Comparison of ENCODE assay signal across 32 mouse cellular contexts in the genomic region with DNA sequence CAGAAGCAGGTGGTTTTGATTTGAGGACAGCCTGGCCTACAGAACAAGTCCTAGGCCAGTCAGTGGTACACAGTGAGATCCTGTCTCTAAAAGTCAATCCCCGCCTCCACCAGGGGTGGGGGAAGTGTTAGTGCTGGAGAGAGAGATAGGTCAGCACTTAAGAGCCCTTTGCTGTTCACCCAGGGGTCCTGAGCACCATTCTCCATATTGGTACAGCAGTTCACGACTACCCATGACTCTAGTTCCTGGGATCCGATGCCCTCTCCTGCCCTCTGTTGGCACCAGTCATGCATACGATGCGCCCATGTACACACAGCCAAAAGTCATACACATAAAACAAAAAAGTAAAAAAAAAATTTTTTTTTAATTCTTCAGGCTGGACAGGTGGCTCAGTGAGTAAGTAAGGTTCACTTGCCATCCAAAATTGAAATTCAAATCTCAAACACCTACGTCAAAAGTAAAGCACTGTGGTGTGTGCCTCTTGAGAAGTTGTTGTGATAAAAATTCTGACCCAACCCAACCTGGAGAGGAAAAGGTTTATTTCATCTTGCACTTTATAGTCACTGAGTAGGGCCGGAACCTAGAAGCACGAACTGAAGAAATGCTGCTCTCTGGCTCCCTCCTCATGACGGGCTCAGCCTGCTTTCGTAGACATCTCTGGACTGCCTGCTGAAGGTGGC. TPM values are rescaled to one million over a fixed set of nuclear protein-coding genes. Genes with fewer than 3 reads are reported as not detected.
DNase-seq lines count a peak whose midpoint lies in the region; ATAC-seq lines count a peak whose summit lies in the region.
"Had no signal": no experiment of that assay in that cellular context is flagged by ENCODE, and none has a peak within 500 bp of the region (broad histone marks: within the 10 kb centered on the region; RNA-seq: fewer than 3 reads in every experiment).

No protein-coding gene starts in this region.

- H3K27ac ChIP-seq in embryonic facial prominence, embryonic 10.5 days (replicated peaks): no peak overlapping the region
- H3K27ac ChIP-seq in forebrain, embryonic 12.5 days: no peak overlapping the region
- H3K27ac ChIP-seq: embryonic facial prominence, embryonic 15.5 days; forebrain, embryonic 10.5 days; hindbrain, embryonic 13.5 days; limb, embryonic 13.5 days; liver, embryonic 13.5 days; midbrain, embryonic 13.5 days; stomach, embryonic 15.5 days had no signal

- H3K9me3 ChIP-seq in embryonic facial prominence, embryonic 10.5 days: no peaks in the 10 kb centered on the region
- H3K9me3 ChIP-seq in forebrain, embryonic 12.5 days: no peaks in the 10 kb centered on the region
- H3K9me3 ChIP-seq: embryonic facial prominence, embryonic 15.5 days; forebrain, embryonic 10.5 days; hindbrain, embryonic 13.5 days; limb, embryonic 13.5 days; liver, embryonic 13.5 days; megakaryocyte, embryonic 14.5 days; midbrain, embryonic 13.5 days; stomach, embryonic 15.5 days had no signal

- no peaks in the 10 kb centered on the region for H3K27me3 ChIP-seq in embryonic facial prominence, embryonic 10.5 days (replicated peaks; ENCODE audit: low read depth, poor library complexity, severe bottlenecking)
- no peaks in the 10 kb centered on the region for H3K27me3 ChIP-seq in forebrain, embryonic 12.5 days
- H3K27me3 ChIP-seq: embryonic facial prominence, embryonic 15.5 days; hindbrain, embryonic 13.5 days; liver, embryonic 13.5 days; midbrain, embryonic 13.5 days; stomach, embryonic 15.5 days had no signal

- no peak overlapping the region for H3K9ac ChIP-seq in forebrain, embryonic 12.5 days
- H3K9ac ChIP-seq: embryonic facial prominence, embryonic 15.5 days; hindbrain, embryonic 13.5 days; limb, embryonic 13.5 days; liver, embryonic 13.5 days; lung, embryonic 14.5 days; midbrain, embryonic 13.5 days; stomach, embryonic 15.5 days had no signal

- H3K36me3 ChIP-seq in embryonic facial prominence, embryonic 10.5 days (replicated peaks): no peaks in the 10 kb centered on the region
- no peaks in the 10 kb centered on the region for H3K36me3 ChIP-seq in forebrain, embryonic 12.5 days (replicated peaks)
- H3K36me3 ChIP-seq: embryonic facial prominence, embryonic 15.5 days; forebrain, embryonic 10.5 days; hindbrain, embryonic 13.5 days; limb, embryonic 13.5 days; liver, embryonic 13.5 days; midbrain, embryonic 13.5 days; stomach, embryonic 15.5 days had no signal

- WGBS in embryonic facial prominence, embryonic 10.5 days: 83% methylated on average over 10 of the region's 10 CpGs
- 80% methylated on average over 10 of the region's 10 CpGs for WGBS in forebrain, embryonic 12.5 days

- no peak overlapping the region for H3K4me3 ChIP-seq in embryonic facial prominence, embryonic 10.5 days
- no peak overlapping the region for H3K4me3 ChIP-seq in forebrain, embryonic 12.5 days (replicated peaks)
- H3K4me3 ChIP-seq: embryonic facial prominence, embryonic 15.5 days; forebrain, embryonic 10.5 days; hindbrain, embryonic 13.5 days; limb, embryonic 13.5 days; liver, embryonic 13.5 days; megakaryocyte, embryonic 14.5 days; midbrain, embryonic 13.5 days; stomach, embryonic 15.5 days had no signal

- no peak overlapping the region for H3K4me2 ChIP-seq in forebrain, embryonic 12.5 days
- H3K4me2 ChIP-seq: embryonic facial prominence, embryonic 15.5 days; hindbrain, embryonic 13.5 days; limb, embryonic 13.5 days; liver, embryonic 13.5 days; lung, embryonic 14.5 days; midbrain, embryonic 13.5 days; stomach, embryonic 15.5 days had no signal

- peak; percentile 67 for DNase-seq in CD4-positive, CD25-positive, alpha-beta regulatory T cell, adult 2 months (ENCODE audit: low read depth, low spot score)
- DNase-seq in thymus, postnatal 14 days: peak; percentile 50
- DNase-seq in thymus, postnatal 25 days: no peak
- peak; percentile 17 for DNase-seq in embryonic facial prominence, embryonic 10.5 days (ENCODE audit: low spot score)
- DNase-seq in thymus, postnatal 4 days: peak; percentile 63
- no peak for DNase-seq in heart, adult 18-20 months
- DNase-seq: adrenal gland, adult 8-10 months; cerebellum, adult 2 months; cerebellum, postnatal 25 days; embryo, embryonic 11 days; gastrocnemius, postnatal 36 days; heart, postnatal 36 days; kidney, postnatal 36 days; liver, embryonic 13.5 days; lung, embryonic 14.5 days; lung, postnatal 36 days had no signal

- H3K4me1 ChIP-seq in embryonic facial prominence, embryonic 10.5 days: peaks cover 8% of the 10 kb centered on the region
- no peaks in the 10 kb centered on the region for H3K4me1 ChIP-seq in forebrain, embryonic 12.5 days
- H3K4me1 ChIP-seq: embryonic facial prominence, embryonic 15.5 days; hindbrain, embryonic 13.5 days; midbrain, embryonic 13.5 days; stomach, embryonic 15.5 days had no signal

- ATAC-seq in CD4-positive, CD25-positive, alpha-beta regulatory T cell, adult 4 months: no peak
- no peak for ATAC-seq in forebrain, embryonic 12.5 days (ENCODE audit: low FRiP score)
- ATAC-seq: midbrain, embryonic 13.5 days had no signal

RNA-seq across cellular contexts. Expression of gene Timm8a2, which starts 28.1 kb away (rescaled TPM):
- polyA plus RNA-seq in CD4-positive, CD25-positive, alpha-beta regulatory T cell, adult 4 months (2017; shearing (Covaris generic)): not detected
- not detected in 2 replicates for polyA plus RNA-seq in embryonic facial prominence, embryonic 10.5 days (2016; fragmentation: Nextera tagmentation; extraction: Ambion mirVana)
- polyA plus RNA-seq in forebrain, embryonic 12.5 days (2016; fragmentation: Nextera tagmentation; extraction: Ambion mirVana): not detected in 2 replicates
- not detected for total RNA-seq in heart, adult 18-20 months (2021)
- total RNA-seq: adrenal gland, adult 8-10 months; gastrocnemius, postnatal 36 days; heart, adult 8-10 months; heart, postnatal 36 days; left cerebral cortex, postnatal 25 days; monocyte, adult 5-6 weeks had no signal
- polyA plus RNA-seq: embryonic facial prominence, embryonic 15.5 days; forebrain, embryonic 10.5 days; heart, embryonic 14.5 days; hindbrain, embryonic 13.5 days; inflammation-experienced regulatory T-cells, adult 6 months; kidney, embryonic 14.5 days; limb, embryonic 13.5 days; liver, embryonic 13.5 days; lung, embryonic 14.5 days; midbrain, embryonic 13.5 days; neural tube, embryonic 11.5 days; stomach, embryonic 15.5 days had no signal

RNA-seq across cellular contexts. Expression of gene Tm9sf2, which starts 44.3 kb away (rescaled TPM):
- 10 to 100 TPM; 48.3 to 70.6 TPM for polyA plus RNA-seq in CD4-positive, CD25-positive, alpha-beta regulatory T cell, adult 4 months (2017; shearing (Covaris generic))
- 120 and 124 TPM in 2 replicates for polyA plus RNA-seq in embryonic facial prominence, embryonic 10.5 days (2016; fragmentation: Nextera tagmentation; extraction: Ambion mirVana)
- 118 and 120 TPM in 2 replicates for polyA plus RNA-seq in forebrain, embryonic 12.5 days (2016; fragmentation: Nextera tagmentation; extraction: Ambion mirVana)
- total RNA-seq in heart, adult 18-20 months (2021): 100 to 1,000 TPM; 130 to 139 TPM

Comparison
In these comparisons a context has a peak if more than half of its experiments do, and no peak if none do; other contexts are left out.
1. DNase-seq: peak in CD4-positive, CD25-positive, alpha-beta regulatory T cell, adult 2 months (single experiment), thymus, postnatal 14 days (single experiment), embryonic facial prominence, embryonic 10.5 days (single experiment) and thymus, postnatal 4 days (single experiment); none in thymus, postnatal 25 days (single experiment) and heart, adult 18-20 months (0 of 2).